ENCODE assay signal across 19 mouse cellular contexts in genomic region chr9:62664115-62664725, GRCm38 (mm10). TPM values are rescaled to one million over a fixed set of nuclear protein-coding genes. Genes with fewer than 3 reads are reported as not detected.
DNase-seq lines count a peak whose midpoint lies in the region; ATAC-seq lines count a peak whose summit lies in the region.
"Had no signal": no experiment of that assay in that cellular context is flagged by ENCODE, and none has a peak within 500 bp of the region (broad histone marks: within the 10 kb centered on the region; RNA-seq: fewer than 3 reads in every experiment).

No protein-coding gene starts in this region.

- H3K4me1 ChIP-seq in embryonic facial prominence, embryonic 13.5 days, result peaks cover 12% of the 10 kb centered on the region
- H3K4me1 ChIP-seq in embryonic facial prominence, embryonic 10.5 days, result peaks cover 12% of the 10 kb centered on the region
- H3K4me1 ChIP-seq: forebrain, embryonic 10.5 days; liver, embryonic 12.5 days had no signal

- H3K27ac ChIP-seq in embryonic facial prominence, embryonic 13.5 days, result peak overlapping the region; percentile 16; the same call in 1 of the 2 replicates
- H3K27ac ChIP-seq in embryonic facial prominence, embryonic 10.5 days (replicated peaks), result no peak overlapping the region
- H3K27ac ChIP-seq: forebrain, embryonic 10.5 days; gastrocnemius, adult 2 months; heart, adult 2 months; hindbrain, embryonic 15.5 days; liver, embryonic 12.5 days; midbrain, embryonic 13.5 days; stomach, postnatal 0 days had no signal

- no peaks in the 10 kb centered on the region; the same call in 1 of the 2 replicates for H3K27me3 ChIP-seq in embryonic facial prominence, embryonic 13.5 days
- no peaks in the 10 kb centered on the region for H3K27me3 ChIP-seq in embryonic facial prominence, embryonic 10.5 days (replicated peaks; ENCODE audit: low read depth, poor library complexity, severe bottlenecking)
- H3K27me3 ChIP-seq: hindbrain, embryonic 15.5 days; liver, embryonic 12.5 days; midbrain, embryonic 13.5 days had no signal

- 47% methylated on average over 10 of the region's 10 CpGs for WGBS in embryonic facial prominence, embryonic 13.5 days
- WGBS in embryonic facial prominence, embryonic 10.5 days, result 67% methylated on average over 10 of the region's 10 CpGs

- H3K36me3 ChIP-seq in embryonic facial prominence, embryonic 13.5 days, result no peaks in the 10 kb centered on the region
- no peaks in the 10 kb centered on the region for H3K36me3 ChIP-seq in embryonic facial prominence, embryonic 10.5 days (replicated peaks)
- H3K36me3 ChIP-seq: forebrain, embryonic 10.5 days; hindbrain, embryonic 15.5 days; liver, embryonic 12.5 days; midbrain, embryonic 13.5 days had no signal

- no peak for DNase-seq in embryonic facial prominence, embryonic 10.5 days (ENCODE audit: low spot score)
- DNase-seq in left cerebral cortex, postnatal 4 days, result peak; percentile 20
- DNase-seq in left cerebral cortex, postnatal 36 days (ENCODE audit: low spot score in 2 of 2), result no peak
- DNase-seq in Muller cell, postnatal 12 days (ENCODE audit: inconsistent ontology term), result peak; percentile 39
- DNase-seq in forelimb bud, embryonic 11.5 days (ENCODE audit: low read depth, low spot score), result peak; percentile 14
- DNase-seq in frontal cortex, postnatal 25 days (ENCODE audit: low spot score in 2 of 2), result no peak
- DNase-seq in spleen, adult 12 weeks (ENCODE audit: low spot score), result no peak
- DNase-seq: cerebellum, adult 18-20 months; gastrocnemius, adult 2 months; heart, adult 2 months; heart, postnatal 10 days; lung, postnatal 4 days; thymus, postnatal 4 days had no signal

- ATAC-seq in embryonic facial prominence, embryonic 13.5 days (ENCODE audit: insufficient number of reproducible peaks, insufficient read depth, low FRiP score, low TSS enrichment, low read depth), result no peak
- ATAC-seq: liver, embryonic 12.5 days; midbrain, embryonic 13.5 days had no signal

- H3K9ac ChIP-seq in embryonic facial prominence, embryonic 13.5 days, result no peak overlapping the region
- H3K9ac ChIP-seq: hindbrain, embryonic 15.5 days; liver, embryonic 12.5 days; midbrain, embryonic 13.5 days had no signal

- intact Hi-C loops in left cerebral cortex, postnatal 4 days (cut with DNase I), result no loop called here
- intact Hi-C loops in left cerebral cortex, postnatal 36 days (cut with DNase I), result no loop called here

- no peak overlapping the region for H3K4me2 ChIP-seq in embryonic facial prominence, embryonic 13.5 days
- H3K4me2 ChIP-seq: hindbrain, embryonic 15.5 days; liver, embryonic 12.5 days; midbrain, embryonic 13.5 days had no signal

- H3K9me3 ChIP-seq in embryonic facial prominence, embryonic 13.5 days, result no peaks in the 10 kb centered on the region
- H3K9me3 ChIP-seq in embryonic facial prominence, embryonic 10.5 days, result no peaks in the 10 kb centered on the region
- H3K9me3 ChIP-seq: forebrain, embryonic 10.5 days; hindbrain, embryonic 15.5 days; liver, embryonic 12.5 days; midbrain, embryonic 13.5 days had no signal

- H3K4me3 ChIP-seq in embryonic facial prominence, embryonic 13.5 days, result no peak overlapping the region
- no peak overlapping the region for H3K4me3 ChIP-seq in embryonic facial prominence, embryonic 10.5 days
- H3K4me3 ChIP-seq: forebrain, embryonic 10.5 days; gastrocnemius, adult 2 months; heart, adult 2 months; hindbrain, embryonic 15.5 days; liver, embryonic 12.5 days; midbrain, embryonic 13.5 days had no signal

RNA-seq across cellular contexts. Expression of gene Itga11, which starts 13.4 kb away (rescaled TPM):
- 3.4 and 5.4 TPM in 2 replicates for polyA plus RNA-seq in embryonic facial prominence, embryonic 13.5 days (2015; fragmentation: Nextera tagmentation; extraction: Ambion mirVana)
- polyA plus RNA-seq in embryonic facial prominence, embryonic 10.5 days (2016; fragmentation: Nextera tagmentation; extraction: Ambion mirVana), result 2.0 and 2.2 TPM in 2 replicates
- 1 to 10 TPM; 1.7 to 1.8 TPM for total RNA-seq in left cerebral cortex, postnatal 4 days (2021)
- 1 to 10 TPM; 1.9 to 5.3 TPM for total RNA-seq in left cerebral cortex, postnatal 36 days (2021)

Comparison
In these comparisons a context has a peak if more than half of its experiments do, and no peak if none do; other contexts are left out.
1. DNase-seq: peak in left cerebral cortex, postnatal 4 days (single experiment), Muller cell, postnatal 12 days (single experiment) and forelimb bud, embryonic 11.5 days (single experiment); none in embryonic facial prominence, embryonic 10.5 days (single experiment), left cerebral cortex, postnatal 36 days (0 of 2), frontal cortex, postnatal 25 days (0 of 2) and spleen, adult 12 weeks (single experiment).